Mouse (Mus musculus) CH12.LX (cell line): Measurements from ENCODE around the gene Nup210. TPM values are rescaled to one million over a fixed set of nuclear protein-coding genes. Genes with fewer than 3 reads are reported as not detected.

ENCODE experiments used
- DNase-seq: peaks from one replicate; pipeline ENCODE4 v3.0.0-alpha.2; 2013; ENCODE audit errors: extremely low read depth
- H3K27ac ChIP-seq: 2 replicates; pipeline ENCODE4 v1.5.1; 2012; ENCODE audit warnings: low read depth, mild to moderate bottlenecking, control low read depth, moderate library complexity; ENCODE audit not compliant: insufficient read depth
- H3K27me3 ChIP-seq: replicated peaks from 2 replicates; pipeline ENCODE3; 2012; ENCODE audit warnings: inconsistent platforms
- H3K36me3 ChIP-seq, 2 experiments: replicated peaks in 1 of 2; 2 replicates each; pipeline versions ENCODE3 to v1.6.1; 2012; ENCODE audit warnings: inconsistent platforms in 1 of 2, low read length in 1 of 2, mild to moderate bottlenecking in 1 of 2, mixed read lengths in 1 of 2, moderate library complexity in 1 of 2; ENCODE audit not compliant: control insufficient read depth in 1 of 2, insufficient read depth in 1 of 2
- H3K4me1 ChIP-seq, 2 experiments: 2 replicates each; pipeline ENCODE4 v1.6.1; 2012; ENCODE audit warnings: inconsistent platforms in 1 of 2, moderate library complexity in 1 of 2; ENCODE audit not compliant: insufficient read depth in 2 of 2, control insufficient read depth in 1 of 2
- H3K4me2 ChIP-seq: 2 replicates; pipeline ENCODE4 v1.6.1; 2012; ENCODE audit warnings: low read depth, mild to moderate bottlenecking, control low read depth; ENCODE audit not compliant: poor library complexity, insufficient read depth, severe bottlenecking
- H3K4me3 ChIP-seq, 3 experiments: fragments of 150-350 bp in 1 of 3; sonication (generic) in 1 of 3; replicated peaks in 1 of 3; 2 replicates each; pipeline versions ENCODE3 to v1.5.1; 2011 to 2012; ENCODE audit warnings: low read depth in 2 of 3, low read length in 2 of 3, mild to moderate bottlenecking in 2 of 3, moderate library complexity in 2 of 3, control low read depth in 1 of 3, improper control_type of control experiment in 1 of 3, inconsistent platforms in 1 of 3, mixed read lengths in 1 of 3; ENCODE audit not compliant: poor library complexity in 1 of 3
- H3K79me2 ChIP-seq: replicated peaks from 2 replicates; pipeline ENCODE4 v1.6.1; 2012; ENCODE audit warnings: mild to moderate bottlenecking, moderate library complexity; ENCODE audit not compliant: control insufficient read depth, poor library complexity, insufficient read depth, severe bottlenecking; ENCODE audit errors: extremely low read depth
- H3K9ac ChIP-seq: 2 replicates; pipeline ENCODE4 v1.6.1; 2012; ENCODE audit warnings: low read depth, mild to moderate bottlenecking, control low read depth, moderate library complexity; ENCODE audit not compliant: insufficient read depth
- H3K9me3 ChIP-seq: replicated peaks from 2 replicates; pipeline ENCODE3; 2012; ENCODE audit warnings: low read length, inconsistent platforms, mixed read lengths
- CHD2 ChIP-seq: IDR thresholded peaks from 2 replicates; pipeline ENCODE4 v1.6.1; 2011; ENCODE audit warnings: low read length, improper control_type of control experiment
- CTCF ChIP-seq, 2 experiments: IDR thresholded peaks in 1 of 2; conservative IDR thresholded peaks in 1 of 2; 2 replicates each; pipeline ENCODE4 v1.5.1; 2011 to 2012; ENCODE audit warnings: low read depth in 2 of 2, low read length in 2 of 2, improper control_type of control experiment in 1 of 2, inconsistent platforms in 1 of 2, mild to moderate bottlenecking in 1 of 2, moderate library complexity in 1 of 2
- ETS1 ChIP-seq: conservative IDR thresholded peaks from 2 replicates; pipeline ENCODE4 v1.6.1; 2012; ENCODE audit warnings: low read depth, mild to moderate bottlenecking, inconsistent platforms, low read length, improper control_type of control experiment, moderate library complexity
- GABPA ChIP-seq: IDR thresholded peaks from 2 replicates; pipeline ENCODE4 v1.6.1; 2012; ENCODE audit warnings: low read depth, low read length, improper control_type of control experiment, inconsistent platforms; ENCODE audit not compliant: insufficient replicate concordance
- IRF4 ChIP-seq: IDR thresholded peaks from 2 replicates; pipeline ENCODE4 v1.6.1; 2014; ENCODE audit warnings: low read depth, mild to moderate bottlenecking, inconsistent platforms, low read length, improper control_type of control experiment
- JUND ChIP-seq: conservative IDR thresholded peaks from 2 replicates; pipeline ENCODE4 v1.6.1; 2011; ENCODE audit warnings: low read depth, low read length, improper control_type of control experiment
- NELFE ChIP-seq: IDR thresholded peaks from 2 replicates; pipeline ENCODE4 v1.6.1; 2011; ENCODE audit warnings: low read depth, low read length, improper control_type of control experiment
- NRF1 ChIP-seq: IDR thresholded peaks from 2 replicates; pipeline ENCODE4 v1.6.1; 2014; ENCODE audit warnings: low read depth, mild to moderate bottlenecking, inconsistent platforms, low read length, improper control_type of control experiment, moderate library complexity
- RAD21 ChIP-seq: IDR thresholded peaks from 2 replicates; pipeline ENCODE4 v1.6.1; 2011; ENCODE audit warnings: low read depth, mild to moderate bottlenecking, low read length, improper control_type of control experiment, moderate library complexity
- SIN3A ChIP-seq: IDR thresholded peaks from 2 replicates; pipeline ENCODE4 v1.6.1; 2012; ENCODE audit warnings: low read length, improper control_type of control experiment, inconsistent platforms
- TBP ChIP-seq: conservative IDR thresholded peaks from 2 replicates; pipeline ENCODE4 v1.6.1; 2011; ENCODE audit warnings: low read depth, low read length, improper control_type of control experiment
- TCF12 ChIP-seq: IDR thresholded peaks from 2 replicates; pipeline ENCODE4 v1.6.1; 2014; ENCODE audit warnings: low read depth, mild to moderate bottlenecking, inconsistent platforms, low read length, improper control_type of control experiment
- USF2 ChIP-seq: conservative IDR thresholded peaks from 2 replicates; pipeline ENCODE4 v1.6.1; 2011; ENCODE audit warnings: low read depth, low read length, improper control_type of control experiment
- ZC3H11A ChIP-seq: IDR thresholded peaks from 2 replicates; pipeline ENCODE4 v1.6.1; 2012; ENCODE audit warnings: low read depth, mild to moderate bottlenecking, inconsistent platforms, low read length, improper control_type of control experiment
- ZMIZ1 ChIP-seq: IDR thresholded peaks from 2 replicates; pipeline ENCODE4 v1.6.1; 2012; ENCODE audit warnings: low read depth, mild to moderate bottlenecking, inconsistent platforms, low read length, improper control_type of control experiment
- ZNF384 ChIP-seq: IDR thresholded peaks from 2 replicates; pipeline ENCODE4 v1.6.1; 2012; ENCODE audit warnings: low read depth, low read length, improper control_type of control experiment, inconsistent platforms
- dilution Hi-C: fragments of 300-500 bp; cut with MboI; formaldehyde crosslinking; loops from 2 replicates; pipeline ENCODE4 v1.14.3; 2020; ENCODE audit warnings: low sequenced_read_pairs; ENCODE audit not compliant: extremely low pct_unique_long_range_greater_than_20kb, extremely low pct_ligation_motif_present
- in situ Hi-C: fragments of 300-500 bp; cut with MboI; formaldehyde crosslinking; loops from 3 replicates; pipeline ENCODE4 v1.14.3; 2019; ENCODE audit warnings: low sequenced_read_pairs, low pct_ligation_motif_present, low pct_unique_long_range_greater_than_20kb, mixed read lengths
- polyA plus RNA-seq: library from polyadenylated mRNA; unstranded; fragments of >175 nt; gene quantifications from 2 replicates; pipeline ENCODE4 v1.2.1, GENCODE M21; 2012; ENCODE audit warnings: low read depth; ENCODE audit not compliant: insufficient read length
- total RNA-seq, 2 experiments: library from RNA; depleted of rRNA; stranded (reverse); fragments of 300-350 nt in 1 of 2; fragments of >200 nt in 1 of 2; gene quantifications; 2 replicates each; pipeline ENCODE4 v1.2.3; 2012 to 2014

Gene Nup210
- total and polyA plus RNA-seq, 3 experiments, result 41.9 to 103 (median 73.1) TPM

DNA sequence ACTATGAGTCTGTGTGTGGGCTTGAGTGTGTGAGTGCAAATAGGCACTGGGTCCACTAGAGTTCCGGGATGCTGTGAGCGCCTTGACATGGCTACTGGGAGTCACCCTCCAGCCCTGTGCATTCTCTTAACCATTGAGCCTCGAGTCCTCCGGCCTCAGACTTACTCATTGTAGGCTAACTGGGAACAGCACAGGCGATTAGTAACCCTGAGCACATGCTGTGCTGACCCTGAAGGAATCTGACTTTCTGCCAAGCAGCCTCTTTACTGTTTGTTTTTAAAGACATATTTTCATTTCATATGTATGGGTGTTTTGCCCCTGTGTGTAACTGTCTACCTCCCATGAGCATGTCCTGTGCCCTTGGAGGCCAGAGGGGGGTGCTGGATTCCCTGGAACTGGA is 28.9 kb upstream of the Nup210 start:
- TF ChIP-seq CHD2, result no peak
- no peak for TF ChIP-seq GABPA
- no peak for TF ChIP-seq CTCF (conservative IDR thresholded peaks at IDR 0.05 in 1 of 2, IDR thresholded peaks at IDR 0.05 in 1 of 2; ENCODE audit: low read depth in 2 of 2, low read length in 2 of 2)
- TF ChIP-seq JUND, result no peak
- no peak for TF ChIP-seq ETS1
- no peak for TF ChIP-seq NELFE
- no peak for TF ChIP-seq USF2
- no peak for TF ChIP-seq TBP
- TF ChIP-seq SIN3A, result no peak
- TF ChIP-seq ZNF384, result no peak
- TF ChIP-seq ZC3H11A, result no peak
- in situ Hi-C loops, result no loop called here
- H3K4me2 ChIP-seq, result no peak overlapping the region
- H3K9ac ChIP-seq, result no peak overlapping the region
- no peak for DNase-seq
- no peaks in the 10 kb centered on the region for H3K9me3 ChIP-seq
- H3K79me2 ChIP-seq, result no peaks in the 10 kb centered on the region
- H3K4me1 ChIP-seq, result no peaks in the 10 kb centered on the region
- H3K4me3 ChIP-seq, result no peak overlapping the region
- H3K36me3 ChIP-seq, result no peaks in the 10 kb centered on the region
- peaks cover 15% of the 10 kb centered on the region for H3K27me3 ChIP-seq
- dilution Hi-C loops, result no loop called here
- no peak overlapping the region for H3K27ac ChIP-seq

GRCm38 (mm10) chr6:91145056-91145455 is 28.4 kb upstream of the Nup210 start:
- Histone ChIP-seq H3K27me3 (peaks cover 13% of the 10 kb centered on the region), H3K27ac (no peak overlapping the region), H3K36me3 (no peaks in the 10 kb centered on the region), H3K4me1 (no peaks in the 10 kb centered on the region), H3K9ac (no peak overlapping the region), H3K79me2 (no peaks in the 10 kb centered on the region), H3K4me3 (no peak overlapping the region), H3K4me2 (no peak overlapping the region), H3K9me3 (no peaks in the 10 kb centered on the region)
- DNase-seq, result no peak
- in situ Hi-C loops (no loop called here), dilution Hi-C loops (no loop called here)
- no peak for TF ChIP-seq ZNF384
- no peak for TF ChIP-seq ZMIZ1
- no peak for TF ChIP-seq GABPA
- no peak for TF ChIP-seq IRF4
- TF ChIP-seq NRF1, result no peak
- no peak; the same call in 1 of the 2 replicates for TF ChIP-seq RAD21
- TF ChIP-seq TCF12, result no peak
